Mouse (Mus musculus): ENCODE results near the gene Fam222b.

DNA sequence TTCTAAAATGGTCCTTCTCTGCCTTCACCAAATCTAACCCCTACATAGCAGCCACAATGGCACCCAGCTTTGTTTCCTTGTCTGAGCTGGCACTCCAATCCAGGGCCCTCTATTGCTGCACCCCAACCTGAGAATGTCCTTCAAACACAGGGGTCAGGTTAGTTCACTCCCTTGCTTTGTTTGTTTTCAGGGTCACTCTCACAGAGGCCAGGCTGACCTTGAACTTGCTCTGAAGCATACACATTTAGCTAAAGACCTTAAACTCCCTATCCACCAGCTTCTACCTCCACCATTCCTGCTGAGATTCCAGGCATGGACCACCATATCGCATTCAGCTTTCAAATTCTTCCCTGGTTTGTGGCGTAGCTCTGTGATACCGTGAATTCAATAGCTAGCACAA lies 80.0 kb downstream of the Fam222b start:
- TF ChIP-seq CTCF (IDR thresholded peaks at IDR 0.05; ENCODE audit: borderline replicate concordance, extremely low read depth, insufficient read depth, insufficient read length) = no peak
- no peak for TF ChIP-seq POLR2A (IDR thresholded peaks at IDR 0.05; ENCODE audit: borderline replicate concordance, extremely low read depth, insufficient read depth, insufficient read length, poor library complexity, severe bottlenecking)
